In genomic region chrX:103980036-103980435, GRCm38 (mm10) we compare ENCODE assay signal across 8 mouse cellular contexts. TPM values are rescaled to one million over a fixed set of nuclear protein-coding genes. Genes with fewer than 3 reads are reported as not detected.
A peak's percentile ranks its signal among the peaks of the same experiment; 100 is the strongest.
DNase-seq lines count a peak whose midpoint lies in the region; ATAC-seq and TF ChIP-seq lines count a peak whose summit lies in the region.

No protein-coding gene starts in this region.

- 9% methylated on average over 12 of the region's 12 CpGs for WGBS in heart, embryonic 15.5 days
- WGBS in midbrain, embryonic 10.5 days, result 26% methylated on average over 12 of the region's 12 CpGs

- no peak overlapping the region; the same call in 1 of the 2 replicates for H3K27ac ChIP-seq in cortical plate, adult 2 months (ENCODE audit: insufficient read depth, low read length)
- H3K27ac ChIP-seq in heart, embryonic 15.5 days, result peak overlapping the region; percentile 95
- peak overlapping the region; percentile 92 for H3K27ac ChIP-seq in midbrain, embryonic 10.5 days (replicated peaks)

- no peaks in the 10 kb centered on the region for H3K9me3 ChIP-seq in heart, embryonic 15.5 days (replicated peaks)
- H3K9me3 ChIP-seq in midbrain, embryonic 10.5 days (replicated peaks), result 0 out of 2 replicates have a peak, but pooled peaks cover 4% of the 10 kb centered on the region

- H3K27me3 ChIP-seq in heart, embryonic 15.5 days, result no peaks in the 10 kb centered on the region
- peaks cover 97% of the 10 kb centered on the region for H3K27me3 ChIP-seq in midbrain, embryonic 10.5 days (ENCODE audit: low read depth, poor library complexity, severe bottlenecking)

- TF ChIP-seq CTCF in cortical plate, adult 2 months (IDR thresholded peaks at IDR 0.05; ENCODE audit: extremely low read depth, insufficient read depth, low read length), result no peak

- peak overlapping the region; percentile 72 for H3K9ac ChIP-seq in heart, embryonic 15.5 days

- intact Hi-C loops in left cerebral cortex, postnatal 36 days (cut with DNase I), result no loop called here

- DNase-seq in urinary bladder, postnatal 25 days (ENCODE audit: low spot score), result peak; percentile 7
- no peak for DNase-seq in urinary bladder, postnatal 36 days (ENCODE audit: low spot score in 2 of 2)
- DNase-seq in kidney, postnatal 14 days, result peak; percentile 46
- peak; percentile 18 for DNase-seq in midbrain, embryonic 10.5 days (ENCODE audit: low spot score)
- peak; percentile 15 for DNase-seq in thymus, postnatal 25 days
- no peak for DNase-seq in left cerebral cortex, postnatal 36 days (ENCODE audit: low spot score in 2 of 2)

- H3K4me3 ChIP-seq in cortical plate, adult 2 months (ENCODE audit: insufficient read depth, low read length), result peak overlapping the region; percentile 97
- H3K4me3 ChIP-seq in heart, embryonic 15.5 days, result peak overlapping the region; percentile 68
- peak overlapping the region; percentile 79 for H3K4me3 ChIP-seq in midbrain, embryonic 10.5 days

- TF ChIP-seq POLR2A in cortical plate, adult 2 months (IDR thresholded peaks at IDR 0.05; ENCODE audit: extremely low read depth, insufficient read depth, low read length), result no peak

- H3K4me2 ChIP-seq in heart, embryonic 15.5 days, result peak overlapping the region; percentile 58

- no peaks in the 10 kb centered on the region for H3K4me1 ChIP-seq in cortical plate, adult 2 months (ENCODE audit: control insufficient read depth, insufficient read depth, low read length)
- peaks cover 2% of the 10 kb centered on the region; the same call in 1 of the 2 replicates for H3K4me1 ChIP-seq in heart, embryonic 15.5 days (replicated peaks)
- no peaks in the 10 kb centered on the region for H3K4me1 ChIP-seq in midbrain, embryonic 10.5 days

- no peak for ATAC-seq in heart, embryonic 15.5 days (replicated peaks; ENCODE audit: insufficient number of reproducible peaks, insufficient read depth, low FRiP score, low read depth)

- peaks cover 3% of the 10 kb centered on the region; the same call in 1 of the 2 replicates for H3K36me3 ChIP-seq in heart, embryonic 15.5 days
- H3K36me3 ChIP-seq in midbrain, embryonic 10.5 days, result peaks cover 39% of the 10 kb centered on the region

RNA-seq across cellular contexts. Expression of gene Rlim, which starts 1.0 kb away (rescaled TPM):
- polyA plus RNA-seq in cortical plate, adult 2 months (2012; rRNA removed), result 17.0 and 17.3 TPM in 2 replicates
- 18.9 and 22.2 TPM in 2 replicates for polyA plus RNA-seq in heart, embryonic 15.5 days (2015; fragmentation: Nextera tagmentation; extraction: Ambion mirVana)
- 31.0 and 36.0 TPM in 2 replicates for polyA plus RNA-seq in midbrain, embryonic 10.5 days (2016; fragmentation: Nextera tagmentation; extraction: Ambion mirVana)
- 10 to 100 TPM; 43.0 to 51.6 TPM for total RNA-seq in left cerebral cortex, postnatal 36 days (2021)

Comparison
In these comparisons a context has a peak if more than half of its experiments do, and no peak if none do; other contexts are left out.
1. DNase-seq: peak in urinary bladder, postnatal 25 days (single experiment), kidney, postnatal 14 days (single experiment), midbrain, embryonic 10.5 days (single experiment) and thymus, postnatal 25 days (single experiment); none in urinary bladder, postnatal 36 days (0 of 2) and left cerebral cortex, postnatal 36 days (0 of 2).
2. Peak in every context shown above with its lines, with median percentiles within 50 percentile points of each other: H3K4me3 ChIP-seq.